Mouse (Mus musculus) large intestine, adult 2 months (tissue): ENCODE data around the gene Gm10256. TPM values are rescaled to one million over a fixed set of nuclear protein-coding genes. Genes with fewer than 3 reads are reported as not detected.
"Not testable (repeated sequence)": the region's sequence is repeated elsewhere in the genome, so short reads cannot be mapped to it uniquely, and the experiment has no call there.

Source experiments
- DNase-seq: peaks from one replicate; pipeline ENCODE4 v3.0.0-alpha.2; 2012; ENCODE audit warnings: low read depth, low spot score
- WGBS: fragments of 180-500 bp; shearing (Covaris S2); methylation state at CpG from one replicate; pipeline ENCODE4 v1.1.7; 2018; 5-methylcytosine and 5-hydroxymethylcytosine counted together
- polyA plus RNA-seq: library from polyadenylated mRNA; depleted of rRNA; stranded (reverse); fragments of >200 nt; gene quantifications from 2 replicates; pipeline ENCODE4 v1.2.3, GENCODE M21; 2012; rRNA removed

Gene Gm10256
- polyA plus RNA-seq: not detected in 2 replicates

GRCm38 (mm10) chrY:2830380-2830779, at the start of gene Gm10256, which contains the start of gene Rbmy:
Gene Gm10256, plus strand, starts transcription at chrY:2830699.
Gene Rbmy, plus strand, starts transcription at chrY:2830680.
- not testable (repeated sequence) for DNase-seq
- WGBS: no CpG with 5 or more reads among the region's 9 CpGs

- DNase-seq: not testable (repeated sequence)
- no CpG with 5 or more reads among the region's 8 CpGs for WGBS
Observed at GRCm38 (mm10) chrY:2796105-2796504, 34.4 kb upstream of the Gm10256 start, which contains the start of gene Gm4064. Gene Gm4064, minus strand, starts transcription at chrY:2796205.

GRCm38 (mm10) chrY:2900689-2901088, 70.2 kb downstream of the Gm10256 start, which contains the start of gene Gm10352:
Gene Gm10352, plus strand, starts transcription at chrY:2900989.
- no CpG with 5 or more reads among the region's 9 CpGs for WGBS
- not testable (repeated sequence) for DNase-seq

Other genes starting within 250 kb of the Gm10256 start
- gene H2al2c, start 231.6 kb upstream of the Gm10256 start, polyA plus RNA-seq: not detected in 2 replicates
- gene Sry, start 167.0 kb upstream of the Gm10256 start, polyA plus RNA-seq: not detected in 2 replicates
- not detected in 2 replicates for gene H2al2b, start 110.0 kb upstream of the Gm10256 start, polyA plus RNA-seq
- not detected in 2 replicates for gene Gm4064, start 34.5 kb upstream of the Gm10256 start, polyA plus RNA-seq
- not detected in 2 replicates for gene Rbmy, start within 50 bp of the Gm10256 start, polyA plus RNA-seq
- not detected in 2 replicates for gene Gm10352, start 70.3 kb downstream of the Gm10256 start, polyA plus RNA-seq
- gene Gm29289, start 101.9 kb downstream of the Gm10256 start, polyA plus RNA-seq: not detected in 2 replicates